Mouse (Mus musculus): ENCODE data around the gene Ly6f.
"Not testable (repeated sequence)": the region's sequence is repeated elsewhere in the genome, so short reads cannot be mapped to it uniquely, and the experiment has no call there.

Gene Ly6f

GRCm38 (mm10) chr15:75268121-75268520, at the start of gene Ly6f:
Gene Ly6f, plus strand, starts transcription at chr15:75268421.
- DNase-seq: no peak

- no peak for DNase-seq
Measured at GRCm38 (mm10) chr15:75221942-75222341, 46.3 kb upstream of the Ly6f start.

GRCm38 (mm10) chr15:75237736-75238288, 30.4 kb upstream of the Ly6f start:
- DNase-seq: no peak

- no peak for DNase-seq
Measured at GRCm38 (mm10) chr15:75240558-75240957, 27.7 kb upstream of the Ly6f start.

GRCm38 (mm10) chr15:75242756-75243640, 25.2 kb upstream of the Ly6f start:
- DNase-seq: no peak

- DNase-seq: no peak
Measured at GRCm38 (mm10) chr15:75254671-75255070, 13.6 kb upstream of the Ly6f start.

- DNase-seq: no peak
Measured at GRCm38 (mm10) chr15:75265863-75266262, 2.4 kb upstream of the Ly6f start.

- no peak for DNase-seq
Measured at GRCm38 (mm10) chr15:75266626-75267025, 1.6 kb upstream of the Ly6f start.

- DNase-seq: no peak
Measured at GRCm38 (mm10) chr15:75268916-75269829, 952 bp downstream of the Ly6f start.

- DNase-seq: no peak
Measured at GRCm38 (mm10) chr15:75270169-75270568, 1.9 kb downstream of the Ly6f start.

- no peak for DNase-seq
Measured at GRCm38 (mm10) chr15:75270691-75271362, 2.6 kb downstream of the Ly6f start.

GRCm38 (mm10) chr15:75271426-75271825, 3.2 kb downstream of the Ly6f start:
- DNase-seq: no peak

GRCm38 (mm10) chr15:75271891-75272290, 3.7 kb downstream of the Ly6f start:
- DNase-seq: no peak

GRCm38 (mm10) chr15:75281991-75282390, 13.8 kb downstream of the Ly6f start:
- not testable (repeated sequence) for DNase-seq

- DNase-seq: not testable (repeated sequence)
Measured at GRCm38 (mm10) chr15:75286512-75286911, 18.3 kb downstream of the Ly6f start.

GRCm38 (mm10) chr15:75292377-75292776, 24.2 kb downstream of the Ly6f start:
- DNase-seq: no peak

GRCm38 (mm10) chr15:75293873-75294385, 25.7 kb downstream of the Ly6f start:
- no peak for DNase-seq

GRCm38 (mm10) chr15:75306101-75306500, 37.9 kb downstream of the Ly6f start:
- no peak for DNase-seq

- DNase-seq: no peak
Measured at GRCm38 (mm10) chr15:75309186-75309585, 41.0 kb downstream of the Ly6f start.

GRCm38 (mm10) chr15:75309946-75310345, 41.7 kb downstream of the Ly6f start:
- DNase-seq: no peak

- no peak for DNase-seq
Measured at GRCm38 (mm10) chr15:75314421-75314820, 46.2 kb downstream of the Ly6f start.

GRCm38 (mm10) chr15:75317255-75317654, 49.0 kb downstream of the Ly6f start:
- DNase-seq: no peak

Data from lung, adult 18-20 months (tissue).